Mouse (Mus musculus): ENCODE data around the gene Cep350. TPM values are rescaled to one million over a fixed set of nuclear protein-coding genes. Genes with fewer than 3 reads are reported as not detected.
A peak's percentile ranks its signal among the peaks of the same experiment; 100 is the strongest.

Cep350 gene
- total RNA-seq, 2 experiments from 2014 or later = 30.7 to 32.1 TPM

GRCm38 (mm10) chr1:155809706-155810442 is 163.2 kb downstream of the Cep350 start:
- peak; percentile 23 for DNase-seq

- no peak for DNase-seq
Measured at GRCm38 (mm10) chr1:155808261-155808660, 164.8 kb downstream of the Cep350 start.

- no peak for DNase-seq
Measured at GRCm38 (mm10) chr1:155805607-155806006, 167.4 kb downstream of the Cep350 start.

- no peak for DNase-seq
Measured at GRCm38 (mm10) chr1:155801014-155801991, 171.8 kb downstream of the Cep350 start.

- no peak for DNase-seq
Measured at GRCm38 (mm10) chr1:155798000-155798399, 175.1 kb downstream of the Cep350 start.

- DNase-seq = no peak
Measured at GRCm38 (mm10) chr1:155797425-155797824, 175.6 kb downstream of the Cep350 start.

- DNase-seq = no peak
Measured at GRCm38 (mm10) chr1:155796757-155797405, 176.2 kb downstream of the Cep350 start.

- DNase-seq = no peak
Measured at GRCm38 (mm10) chr1:155795791-155796233, 177.2 kb downstream of the Cep350 start.

Other genes with a start within 250 kb of the Cep350 start
- gene Lhx4, start 221.6 kb downstream of the Cep350 start, total RNA-seq (2021) = not detected
- 10 to 100 TPM; 16.0 to 36.4 TPM for gene Qsox1, start 160.4 kb downstream of the Cep350 start, total RNA-seq (2021)
- 10 to 100 TPM; 46.5 to 48.6 TPM for gene Tor1aip2, start 62.1 kb upstream of the Cep350 start, total RNA-seq (2021)
- 10 to 100 TPM; 79.8 to 91.5 TPM for gene Tor1aip1, start 63.2 kb upstream of the Cep350 start, total RNA-seq (2021)
- not detected for gene Fam163a, start 231.8 kb upstream of the Cep350 start, total RNA-seq (2021)

Data from gastrocnemius, postnatal 25 days (tissue).